Mouse (Mus musculus) gastrocnemius, postnatal 10 days (tissue): ENCODE measurements around the gene Usp19. TPM values are rescaled to one million over a fixed set of nuclear protein-coding genes. Genes with fewer than 3 reads are reported as not detected.
A peak's percentile ranks its signal among the peaks of the same experiment; 100 is the strongest.

Source experiments
- DNase-seq: peaks from one replicate; pipeline ENCODE4 v3.0.0; 2021; ENCODE audit warnings: mixed read lengths
- total RNA-seq, 2 experiments: library from RNA; stranded (reverse); gene quantifications; 2 replicates each; pipeline ENCODE4 v1.2.3; 2021

Gene Usp19
- total RNA-seq, 2 experiments from 2014 or later: 91.5 to 109 TPM

DNA sequence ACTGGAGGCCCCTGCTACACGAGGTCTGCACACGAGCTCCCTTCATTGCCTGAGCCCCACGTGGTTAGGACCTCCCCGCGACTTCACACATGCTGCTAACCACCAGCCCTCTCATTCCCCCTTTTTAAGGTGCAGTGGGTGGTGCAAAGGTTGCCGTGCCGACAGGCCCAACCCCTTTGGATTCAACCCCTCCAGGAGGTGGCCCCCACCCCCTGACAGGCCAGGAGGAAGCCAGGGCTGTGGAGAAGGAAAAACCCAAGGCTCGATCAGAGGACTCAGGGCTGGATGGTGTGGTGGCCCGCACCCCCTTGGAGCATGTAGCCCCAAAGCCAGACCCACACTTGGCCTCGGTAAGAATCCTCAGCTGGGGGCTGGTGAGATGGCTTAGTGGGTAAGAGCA lies 4.5 kb downstream of the Usp19 start:
- DNase-seq: no peak

DNA sequence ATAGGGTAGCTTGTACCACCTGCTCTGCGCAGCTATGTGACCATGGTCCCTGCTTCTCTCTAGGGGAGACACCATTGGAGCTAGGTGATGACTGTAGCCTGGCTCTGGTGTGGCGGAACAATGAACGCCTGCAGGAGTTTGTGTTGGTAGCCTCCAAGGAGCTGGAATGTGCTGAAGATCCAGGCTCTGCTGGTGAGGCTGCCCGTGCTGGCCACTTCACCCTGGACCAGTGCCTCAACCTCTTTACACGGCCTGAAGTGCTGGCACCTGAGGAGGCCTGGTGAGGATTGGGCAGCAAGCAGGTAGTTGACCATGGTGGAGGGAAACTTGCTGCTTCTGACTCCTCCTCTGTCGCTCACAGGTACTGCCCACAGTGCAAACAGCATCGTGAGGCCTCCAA lies 8.8 kb downstream of the Usp19 start:
- DNase-seq: no peak

DNA sequence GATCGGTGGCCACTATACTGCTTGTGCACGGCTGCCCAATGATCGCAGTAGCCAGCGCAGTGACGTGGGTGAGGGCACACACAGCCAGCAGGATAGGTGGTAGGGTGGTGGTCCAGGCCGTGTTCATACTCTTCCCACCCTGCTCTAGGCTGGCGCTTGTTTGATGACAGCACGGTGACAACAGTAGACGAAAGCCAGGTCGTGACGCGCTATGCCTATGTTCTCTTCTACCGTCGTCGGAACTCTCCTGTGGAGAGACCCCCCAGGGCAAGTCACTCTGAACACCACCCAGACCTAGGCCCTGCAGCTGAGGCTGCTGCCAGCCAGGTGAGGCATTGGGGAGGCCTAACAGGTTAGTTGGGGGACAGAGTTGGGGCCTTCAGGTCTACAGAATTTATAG lies 9.5 kb downstream of the Usp19 start:
- DNase-seq: no peak

DNA sequence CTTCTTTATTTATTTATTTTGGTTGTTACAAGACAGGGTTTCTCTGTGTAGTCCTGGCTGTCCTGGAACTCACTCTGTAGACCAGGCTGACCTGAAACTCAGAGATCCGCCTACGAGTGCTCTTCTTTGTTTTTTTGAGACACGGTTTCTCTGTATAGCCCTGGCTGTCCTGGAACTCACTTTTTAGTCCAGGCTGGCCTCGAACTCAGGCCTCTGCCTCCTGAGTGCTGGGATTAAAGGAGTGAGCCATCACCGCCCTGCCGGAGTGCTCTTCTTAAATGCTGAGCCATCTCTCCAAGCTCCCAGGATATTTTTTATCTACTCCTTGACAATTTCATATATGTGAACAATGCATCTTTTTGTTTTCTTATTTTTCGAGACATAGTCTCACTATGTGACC lies 16.5 kb downstream of the Usp19 start:
- DNase-seq: no peak

DNA sequence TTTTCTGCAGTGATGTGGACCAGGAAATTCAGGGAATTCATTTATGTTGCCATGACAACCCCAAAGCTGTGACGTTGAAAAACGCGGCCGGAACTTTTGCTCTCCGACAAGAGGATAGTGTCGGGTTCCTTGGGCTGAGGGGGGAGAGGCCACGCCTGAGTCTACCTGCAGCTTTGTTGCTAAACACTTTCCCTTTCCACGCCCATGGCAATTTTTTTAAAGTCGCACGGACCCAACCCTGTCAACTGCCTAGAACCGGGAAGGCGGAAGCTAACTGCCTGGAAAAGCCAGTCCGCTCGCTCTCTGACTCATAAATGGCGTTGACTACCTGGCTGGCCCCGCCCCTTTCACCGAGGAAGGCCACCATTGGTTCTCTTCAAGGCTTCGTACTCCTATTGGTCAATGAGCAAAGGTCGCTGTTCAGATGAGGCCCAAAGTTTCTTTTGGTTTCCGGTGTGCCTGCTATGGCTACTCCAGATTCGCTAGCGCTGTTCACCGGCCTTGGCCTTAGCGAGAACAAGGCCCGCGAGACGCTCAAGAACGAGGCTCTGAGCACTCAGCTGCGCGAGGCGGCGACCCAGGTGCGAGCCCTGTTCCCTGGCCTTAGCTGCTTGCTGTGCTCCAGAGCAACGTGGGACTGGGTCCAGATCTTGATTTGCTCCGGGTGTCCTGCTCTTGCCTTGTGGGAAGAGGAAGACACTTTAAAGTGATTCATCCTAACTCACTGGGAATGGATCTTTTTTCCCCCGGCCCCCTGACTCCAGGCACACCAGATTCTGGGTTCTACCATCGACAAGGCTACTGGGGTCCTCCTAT lies 17.4 kb downstream of the Usp19 start, which contains the start of gene Qars:
TSS of gene Qars (plus strand) at position 88 of the 816 bp plus-strand sequence.
- peak; percentile 89 for DNase-seq

DNA sequence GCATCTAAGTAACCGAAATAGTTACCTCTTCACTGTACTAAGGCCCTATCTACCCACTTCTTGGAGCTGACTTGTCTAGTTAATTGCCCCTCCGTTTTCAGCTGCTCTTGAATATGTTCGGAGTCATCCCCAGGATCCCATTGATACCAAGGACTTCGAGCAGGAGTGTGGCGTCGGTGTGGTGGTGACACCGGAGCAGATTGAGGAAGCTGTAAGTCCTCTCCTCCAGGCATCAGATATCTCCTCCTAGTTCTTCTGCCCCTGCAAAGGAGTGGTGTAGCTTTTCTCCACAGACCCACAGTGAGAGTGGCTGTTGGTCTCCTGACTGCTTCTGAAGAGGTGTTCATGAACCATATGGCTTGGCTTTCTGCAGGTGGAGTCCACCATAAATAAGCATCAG lies 18.4 kb downstream of the Usp19 start:
- DNase-seq: no peak

DNA sequence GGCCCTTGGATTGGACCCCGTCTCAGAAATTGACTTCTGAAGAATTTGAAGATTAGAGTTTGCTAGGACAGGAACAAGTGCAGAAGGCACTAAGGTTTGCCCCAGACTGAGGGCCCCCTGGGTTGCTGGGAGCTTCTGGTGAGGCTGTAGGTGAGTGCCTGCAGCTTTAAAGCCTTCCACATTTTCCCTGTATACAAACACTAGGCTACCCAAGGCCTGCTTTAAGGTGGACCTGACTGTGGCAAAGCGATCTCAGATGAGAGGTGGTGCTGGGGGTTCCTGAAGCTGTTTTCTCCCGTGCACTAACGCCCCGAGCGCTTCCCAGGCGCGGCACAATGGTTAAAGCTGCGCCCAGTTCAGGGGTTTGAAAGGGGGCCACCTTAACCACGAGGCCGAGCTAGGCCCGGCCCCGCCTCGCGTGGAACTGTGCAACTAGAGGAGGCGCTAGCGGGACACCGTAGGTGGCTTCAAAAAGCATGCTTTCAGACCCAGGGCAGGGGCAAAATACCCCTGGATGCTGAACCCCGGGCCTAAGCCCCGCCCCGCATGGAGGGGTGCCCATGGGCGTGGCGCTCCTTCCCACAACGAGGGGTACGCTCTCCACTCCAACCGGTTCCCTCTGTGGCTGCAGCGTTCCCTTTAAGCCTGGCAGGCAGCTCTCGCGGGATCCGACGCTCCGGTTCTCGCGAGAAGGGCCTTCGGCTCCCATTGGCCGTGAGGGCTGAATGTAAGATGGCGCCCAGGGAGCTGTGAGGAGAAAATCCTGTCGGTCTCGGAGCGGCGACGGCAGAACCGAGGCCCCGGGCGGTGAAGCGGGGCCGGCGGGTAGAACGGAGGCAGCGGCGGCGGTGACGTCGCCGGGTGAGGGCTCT lies 26.2 kb downstream of the Usp19 start, which contains the start of gene Qrich1:
TSS of gene Qrich1 (plus strand) at position 427 of the 872 bp plus-strand sequence.
- DNase-seq: peak; percentile 91

DNA sequence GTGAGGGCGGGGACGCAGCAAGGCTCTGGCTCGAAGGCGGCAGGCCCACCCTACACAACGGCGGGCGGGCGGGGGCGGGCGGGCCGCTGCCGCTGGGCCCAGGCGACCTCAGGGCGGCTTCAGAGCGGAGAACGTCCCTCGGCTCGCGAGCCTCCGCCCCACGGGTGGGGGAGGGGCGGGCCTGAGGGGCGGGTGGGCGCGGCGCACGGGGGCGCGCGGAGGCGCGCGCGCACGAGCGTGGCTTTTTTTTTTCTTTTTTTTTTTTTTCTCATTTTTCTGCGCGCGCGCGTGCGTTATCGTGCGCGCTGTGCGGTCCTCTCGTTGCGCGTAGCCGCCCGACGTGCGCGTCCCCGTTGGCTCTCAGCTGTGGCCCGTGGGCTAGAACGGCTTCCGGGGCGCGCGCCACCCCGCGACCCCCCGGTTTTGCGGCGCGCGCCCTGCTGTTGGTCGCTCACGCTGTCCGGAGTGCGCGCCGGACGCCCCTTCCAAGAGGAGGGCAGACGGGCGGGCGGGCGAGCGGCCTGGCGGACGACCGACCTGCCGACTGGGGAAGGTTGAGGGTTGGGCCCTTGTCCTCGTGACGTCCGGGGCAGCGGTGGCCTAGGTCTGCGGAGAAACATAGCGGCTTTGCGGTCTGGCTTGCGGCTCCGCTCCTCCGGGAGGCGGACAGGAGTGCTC lies 27.0 kb downstream of the Usp19 start:
- peak; percentile 80 for DNase-seq

DNA sequence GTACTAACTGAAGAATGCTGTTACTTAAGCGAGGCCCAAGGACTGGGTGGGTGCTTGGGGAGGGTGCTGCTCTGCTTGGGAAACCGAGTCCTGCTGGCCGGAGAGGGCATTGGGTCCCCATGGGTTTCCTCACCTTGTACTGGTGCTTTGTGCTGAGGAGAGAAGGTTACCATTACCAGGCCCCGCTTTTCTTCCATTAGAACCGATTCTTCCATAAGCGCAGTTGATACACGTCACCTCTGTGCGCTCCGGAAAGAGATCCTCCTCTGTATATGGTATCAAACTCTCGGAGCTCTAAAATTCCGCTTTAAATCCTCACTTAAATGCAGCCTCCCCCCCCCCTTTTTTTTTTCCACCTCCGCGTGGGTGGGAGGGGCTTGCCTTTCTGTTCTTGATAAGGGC lies 27.5 kb downstream of the Usp19 start:
- DNase-seq: no peak

DNA sequence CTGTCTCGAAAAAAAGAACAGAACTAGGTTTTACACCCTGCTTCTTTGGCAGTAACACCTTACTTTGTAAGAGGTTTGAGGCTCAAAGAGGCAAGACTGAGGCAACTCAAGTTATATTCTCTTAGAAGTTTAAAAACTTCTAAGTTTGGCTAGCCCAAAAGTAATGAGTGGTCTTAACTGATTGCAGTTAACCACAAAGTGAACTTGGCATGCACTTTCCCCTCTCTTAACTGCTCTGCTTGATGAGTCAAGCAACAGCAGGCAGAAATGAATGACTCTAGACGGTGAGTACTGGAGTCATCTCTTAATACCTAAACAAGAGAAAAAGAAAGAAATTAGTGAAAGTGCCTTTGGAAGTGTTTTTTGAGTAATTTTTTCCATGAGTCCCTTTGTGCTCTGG lies 31.2 kb downstream of the Usp19 start:
- DNase-seq: no peak

DNA sequence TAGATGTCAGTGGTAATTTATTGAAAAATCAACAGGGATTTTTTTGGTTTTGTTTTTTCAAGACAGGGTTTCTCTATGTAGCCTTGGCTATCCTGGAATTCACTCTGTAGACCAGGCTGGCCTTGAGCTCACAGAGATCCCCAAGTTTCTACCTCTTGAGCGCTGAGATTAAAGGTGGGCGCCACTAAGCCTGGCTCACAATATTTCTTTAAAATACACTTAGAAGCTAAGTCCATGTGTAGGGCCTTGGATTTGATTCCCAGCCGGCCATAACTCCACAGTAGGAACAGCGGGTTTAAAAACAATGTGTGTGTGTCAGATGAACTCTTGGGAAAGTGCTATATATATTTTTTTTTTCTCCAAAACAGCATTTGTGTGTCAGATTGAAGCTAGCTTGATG lies 32.9 kb downstream of the Usp19 start:
- no peak for DNase-seq

DNA sequence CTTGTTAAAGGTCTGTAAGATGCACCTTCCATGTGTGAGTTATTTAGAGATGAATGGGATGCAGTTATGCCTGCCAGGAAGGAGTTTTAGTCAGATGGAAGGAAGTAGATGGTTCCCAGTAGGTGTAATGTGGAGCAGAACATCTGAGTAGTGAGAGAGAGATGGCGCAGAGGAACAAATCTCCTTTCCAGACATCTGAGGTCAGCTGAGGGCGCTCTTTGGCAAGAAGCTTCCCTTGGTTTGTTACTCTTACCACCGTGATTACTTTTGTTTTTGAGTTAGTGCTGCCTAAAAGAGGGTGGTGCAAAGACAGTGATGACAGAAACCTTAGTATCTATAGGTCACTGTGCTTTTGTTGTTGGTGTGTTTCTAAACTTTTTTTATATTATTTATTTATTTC lies 35.0 kb downstream of the Usp19 start:
- no peak for DNase-seq

DNA sequence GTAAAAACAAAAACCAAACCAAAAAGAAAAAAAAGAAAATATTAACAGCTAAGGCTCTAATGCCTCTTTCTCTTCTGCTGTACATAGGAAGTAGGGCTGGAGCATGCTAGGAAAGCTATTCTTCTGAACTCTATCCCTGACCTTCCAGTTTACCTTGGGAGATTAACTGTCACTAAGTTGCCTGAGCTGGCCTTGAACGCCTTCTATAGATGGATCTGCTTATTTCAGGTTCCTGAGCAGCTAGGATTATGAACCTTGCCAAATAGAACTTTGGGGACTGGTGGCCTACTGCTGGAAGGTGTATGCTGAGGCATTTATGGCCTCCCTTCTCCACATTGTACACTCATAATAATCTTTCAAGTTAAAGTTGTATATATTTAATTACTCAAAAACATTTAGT lies 40.6 kb downstream of the Usp19 start:
- no peak for DNase-seq

DNA sequence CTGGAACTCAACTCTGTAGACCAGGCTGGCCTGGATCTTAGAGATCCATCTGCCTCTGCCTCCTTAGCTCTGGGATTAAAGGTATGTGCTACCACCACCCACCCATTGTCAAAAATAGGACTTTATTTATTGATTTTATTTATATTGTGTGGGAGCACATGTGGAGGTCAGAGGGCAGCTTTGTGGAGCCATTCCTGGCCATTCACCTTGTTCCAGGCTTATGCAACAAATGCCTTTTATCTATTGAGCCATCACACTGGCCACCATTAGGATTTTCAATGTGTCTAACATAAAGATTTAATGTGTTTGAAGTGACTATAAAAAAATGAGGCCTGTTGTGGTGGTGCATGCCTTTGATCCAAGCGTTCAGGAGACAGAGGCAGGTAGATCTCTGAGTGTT lies 41.1 kb downstream of the Usp19 start:
- no peak for DNase-seq

DNA sequence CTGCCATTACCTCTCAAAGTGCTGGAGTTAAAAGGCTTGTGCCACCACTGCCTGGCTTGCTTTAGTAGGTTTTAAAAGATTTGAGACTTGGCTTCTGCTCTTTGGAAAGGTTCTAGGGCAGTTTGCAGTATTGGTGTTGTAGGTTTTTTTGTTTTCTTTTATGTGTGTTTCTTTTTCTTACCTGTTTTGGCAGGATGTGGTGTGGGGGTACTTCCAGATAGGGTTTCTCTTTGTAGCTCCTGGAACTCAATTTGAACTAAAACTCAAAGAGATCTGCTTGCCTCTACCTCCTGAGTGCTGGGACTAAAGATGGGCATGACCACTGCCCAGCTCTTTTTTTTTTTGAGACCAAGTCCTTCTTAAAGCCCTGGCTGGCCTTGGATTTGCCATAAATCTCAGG lies 50.4 kb downstream of the Usp19 start:
- no peak for DNase-seq

DNA sequence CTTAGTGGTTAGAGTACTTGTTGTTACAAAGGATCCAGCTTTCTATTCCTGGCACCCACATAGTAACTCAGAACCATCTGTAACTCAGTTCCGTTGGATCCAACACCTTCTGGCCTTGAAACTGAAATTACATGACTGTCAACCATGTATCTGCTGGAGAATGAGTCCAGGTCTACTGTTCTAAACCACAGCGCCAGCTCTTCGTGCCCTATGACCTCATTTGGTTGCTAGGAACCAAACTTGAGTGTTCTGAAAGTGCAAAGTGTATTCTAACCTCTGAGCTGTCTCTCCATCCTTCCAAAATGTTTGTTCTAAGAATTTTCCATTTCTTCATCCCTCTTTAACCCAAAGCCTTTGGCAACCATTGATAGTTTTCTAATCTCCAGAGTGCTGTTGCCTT lies 55.6 kb downstream of the Usp19 start:
- DNase-seq: no peak

DNA sequence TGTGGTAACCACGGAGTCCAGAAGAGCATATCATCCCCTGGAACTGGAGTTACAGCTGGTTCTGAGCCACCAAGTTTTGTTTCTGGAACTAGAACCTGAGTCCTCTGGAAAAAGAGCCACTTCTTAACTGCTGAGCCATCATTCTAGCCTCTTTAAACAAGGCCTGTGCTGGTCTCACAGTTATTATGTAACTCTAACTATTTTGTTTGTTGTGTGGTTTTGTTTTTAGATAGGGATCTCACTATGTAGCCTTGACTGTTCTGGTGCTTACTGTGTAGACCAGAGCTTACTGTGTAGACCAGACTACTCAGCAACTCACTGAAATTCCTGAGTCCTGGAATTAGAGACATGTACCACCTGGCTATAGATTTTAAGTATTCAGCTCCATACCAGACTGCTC lies 56.5 kb downstream of the Usp19 start:
- DNase-seq: no peak

Other genes with a start within 250 kb of the Usp19 start
- 100 to 1,000 TPM; 286 to 307 TPM for gene Dag1, start 226.6 kb upstream of the Usp19 start, total RNA-seq
- gene Nicn1, start 200.2 kb upstream of the Usp19 start, total RNA-seq: 10 to 100 TPM in 1 of 2 experiments, 1 to 10 TPM in 1; 9.2 to 12.8 TPM
- gene Amt, start 193.7 kb upstream of the Usp19 start, total RNA-seq: 1 to 10 TPM in 1 of 2 experiments, under 1 TPM in 1; 0.82 to 2.4 TPM
- gene Rhoa, start 184.5 kb upstream of the Usp19 start, total RNA-seq: 100 to 1,000 TPM; 211 to 226 TPM
- 10 to 100 TPM; 21.7 to 25.0 TPM for gene Tcta, start 184.4 kb upstream of the Usp19 start, total RNA-seq
- gene Gpx1, start 151.7 kb upstream of the Usp19 start, total RNA-seq: 100 to 1,000 TPM in 1 of 2 experiments, 10 to 100 TPM in 1; 97.1 to 117 TPM
- gene Usp4, start 142.7 kb upstream of the Usp19 start, total RNA-seq: 10 to 100 TPM; 63.4 to 71.6 TPM
- under 1 TPM; 0.59 to 0.72 TPM for gene 1700102P08Rik, start 97.8 kb upstream of the Usp19 start, total RNA-seq
- under 1 TPM; 0.14 TPM for gene Ccdc36, start 62.1 kb upstream of the Usp19 start, total RNA-seq
- not detected for gene BC048562, start 54.1 kb upstream of the Usp19 start, total RNA-seq
- gene Ccdc71, start 30.1 kb upstream of the Usp19 start, total RNA-seq: 10 to 100 TPM; 20.9 to 21.2 TPM
- 1 to 10 TPM; 8.0 to 8.8 TPM for gene Klhdc8b, start 29.0 kb upstream of the Usp19 start, total RNA-seq
- 100 to 1,000 TPM; 156 to 169 TPM for gene Lamb2, start 10.9 kb upstream of the Usp19 start, total RNA-seq
- 10 to 100 TPM; 77.2 to 78.3 TPM for gene Qars, start 17.1 kb downstream of the Usp19 start, total RNA-seq
- gene Qrich1, start 26.2 kb downstream of the Usp19 start, total RNA-seq: 10 to 100 TPM; 67.6 to 81.9 TPM
- gene Impdh2, start 69.7 kb downstream of the Usp19 start, total RNA-seq: 10 to 100 TPM; 57.2 to 76.4 TPM
- gene Ndufaf3, start 76.8 kb downstream of the Usp19 start, total RNA-seq: 10 to 100 TPM; 35.3 to 35.4 TPM
- gene Dalrd3, start 79.3 kb downstream of the Usp19 start, total RNA-seq: 10 to 100 TPM in 1 of 2 experiments, 1 to 10 TPM in 1; 6.6 to 11.5 TPM
- gene Wdr6, start 88.1 kb downstream of the Usp19 start, total RNA-seq: 10 to 100 TPM; 12.4 to 17.3 TPM
- gene P4htm, start 107.1 kb downstream of the Usp19 start, total RNA-seq: 1 to 10 TPM; 4.8 to 6.6 TPM
- gene Arih2, start 158.8 kb downstream of the Usp19 start, total RNA-seq: 10 to 100 TPM; 62.5 to 67.0 TPM
- gene Slc25a20, start 171.5 kb downstream of the Usp19 start, total RNA-seq: 10 to 100 TPM; 63.7 to 69.4 TPM
- 100 to 1,000 TPM; 113 TPM for gene Prkar2a, start 198.7 kb downstream of the Usp19 start, total RNA-seq